In genomic region chr4:44518923-44519322, GRCm38 (mm10) we compare ENCODE assay signal across 10 mouse cellular contexts.
DNase-seq lines count a peak whose midpoint lies in the region; ATAC-seq and TF ChIP-seq lines count a peak whose summit lies in the region.
"Had no signal": no experiment of that assay in that cellular context is flagged by ENCODE, and none has a peak within 500 bp of the region (broad histone marks: within the 10 kb centered on the region; RNA-seq: fewer than 3 reads in every experiment).

No protein-coding gene starts in this region.

- intact Hi-C loops in left cerebral cortex, postnatal 36 days (cut with DNase I) = no loop called here

- no peaks in the 10 kb centered on the region for H3K9me3 ChIP-seq in embryonic facial prominence, embryonic 14.5 days (ENCODE audit: control insufficient read depth, low read length)
- H3K9me3 ChIP-seq: heart, embryonic 15.5 days had no signal

- no peak overlapping the region for H3K4me2 ChIP-seq in embryonic facial prominence, embryonic 14.5 days (ENCODE audit: low read depth, low read length)
- H3K4me2 ChIP-seq: heart, embryonic 15.5 days had no signal

- DNase-seq in left cerebral cortex, adult 9 months (ENCODE audit: low spot score in 2 of 2) = peak; percentile 22 to 24
- DNase-seq in left cerebral cortex, postnatal 36 days (ENCODE audit: low spot score in 2 of 2) = no peak
- DNase-seq in embryonic facial prominence, embryonic 14.5 days (ENCODE audit: low spot score) = peak; percentile 58
- peak; percentile 17 to 37 for DNase-seq in layer of hippocampus, adult 2 months (ENCODE audit: low spot score in 2 of 2)
- peak; percentile 83 for DNase-seq in retina, embryonic 14.5 days (ENCODE audit: low spot score)
- DNase-seq in kidney, adult 11 months = no peak
- no peak for DNase-seq in lung, postnatal 14 days
- DNase-seq: cerebellum, adult 18-20 months; kidney, postnatal 4 days had no signal

- no peaks in the 10 kb centered on the region for H3K27me3 ChIP-seq in embryonic facial prominence, embryonic 14.5 days (replicated peaks; ENCODE audit: control insufficient read depth, insufficient read depth, low read length)
- H3K27me3 ChIP-seq: heart, embryonic 15.5 days had no signal

- H3K4me1 ChIP-seq in embryonic facial prominence, embryonic 14.5 days (ENCODE audit: control insufficient read depth, insufficient read depth, low read length) = no peaks in the 10 kb centered on the region
- H3K4me1 ChIP-seq: heart, embryonic 15.5 days had no signal

- no peak; the same call in 1 of the 2 replicates for ATAC-seq in embryonic facial prominence, embryonic 14.5 days (ENCODE audit: low read depth)

- H3K9ac ChIP-seq in embryonic facial prominence, embryonic 14.5 days (ENCODE audit: low read depth, low read length) = no peak overlapping the region
- H3K9ac ChIP-seq: heart, embryonic 15.5 days had no signal

- no peak overlapping the region for H3K4me3 ChIP-seq in embryonic facial prominence, embryonic 14.5 days (ENCODE audit: low read depth, low read length)
- H3K4me3 ChIP-seq in layer of hippocampus, adult 2 months = no peak overlapping the region
- H3K4me3 ChIP-seq: heart, embryonic 15.5 days had no signal

- H3K36me3 ChIP-seq in embryonic facial prominence, embryonic 14.5 days (ENCODE audit: control insufficient read depth, insufficient read depth, low read length) = no peaks in the 10 kb centered on the region
- H3K36me3 ChIP-seq: heart, embryonic 15.5 days had no signal

- 62% methylated on average over 11 of the region's 11 CpGs for WGBS in embryonic facial prominence, embryonic 14.5 days

- H3K27ac ChIP-seq in embryonic facial prominence, embryonic 14.5 days (replicated peaks; ENCODE audit: low read depth, low read length) = no peak overlapping the region
- H3K27ac ChIP-seq in layer of hippocampus, adult 2 months = no peak overlapping the region
- H3K27ac ChIP-seq: heart, embryonic 15.5 days had no signal

- TF ChIP-seq CTCF in layer of hippocampus, adult 2 months (conservative IDR thresholded peaks at IDR 0.05) = no peak

Comparison
In these comparisons a context has a peak if more than half of its experiments do, and no peak if none do; other contexts are left out.
1. DNase-seq: peak in left cerebral cortex, adult 9 months (2 of 2), embryonic facial prominence, embryonic 14.5 days (single experiment), layer of hippocampus, adult 2 months (2 of 2) and retina, embryonic 14.5 days (single experiment); none in left cerebral cortex, postnatal 36 days (0 of 2), kidney, adult 11 months (single experiment) and lung, postnatal 14 days (single experiment).